Mouse (Mus musculus): ENCODE measurements around the gene Dhps. TPM values are rescaled to one million over a fixed set of nuclear protein-coding genes. Genes with fewer than 3 reads are reported as not detected.

The Dhps gene
- polyA plus RNA-seq, 1 experiment: 45.9 TPM

DNA sequence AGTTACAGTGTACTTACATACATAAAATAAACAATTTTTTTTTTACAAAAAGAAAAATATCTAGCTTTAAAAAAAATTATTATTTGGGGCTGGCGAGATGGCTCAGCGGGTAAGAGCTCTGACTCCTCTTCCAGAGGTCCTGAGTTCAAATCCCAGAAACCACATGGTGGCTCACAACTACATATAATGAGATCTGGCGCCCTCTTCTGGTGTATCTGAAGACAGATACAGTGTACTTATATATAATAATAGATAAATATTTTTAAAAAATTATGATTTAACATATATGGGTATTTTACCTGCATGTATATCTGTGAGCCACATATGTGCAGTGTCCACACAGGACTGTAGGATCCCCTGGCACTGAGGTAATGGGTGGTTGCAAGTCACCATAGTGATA lies 14.7 kb downstream of the Dhps start:
- Histone ChIP-seq H3K4me1 (ENCODE audit: control insufficient read depth, insufficient read depth, low read length) (peaks cover 9% of the 10 kb centered on the region), H3K4me3 (replicated peaks; ENCODE audit: extremely low read depth, low read depth, low read length) (no peak overlapping the region)
- DNase-seq: no peak
- TF ChIP-seq POLR2A (IDR thresholded peaks at IDR 0.05; ENCODE audit: borderline replicate concordance, extremely low read depth, low read depth, low read length): no peak
- TF ChIP-seq CTCF (IDR thresholded peaks at IDR 0.05; ENCODE audit: insufficient read depth, low read length): no peak
- 90% methylated on average over 3 of the region's 3 CpGs for WGBS

- TF ChIP-seq CTCF (IDR thresholded peaks at IDR 0.05; ENCODE audit: insufficient read depth, low read length) (no peak), POLR2A (IDR thresholded peaks at IDR 0.05; ENCODE audit: borderline replicate concordance, extremely low read depth, low read depth, low read length) (no peak)
Observed at GRCm38 (mm10) chr8:85088771-85089170, 17.2 kb downstream of the Dhps start.

GRCm38 (mm10) chr8:85090856-85091255 lies 19.3 kb downstream of the Dhps start:
- Histone ChIP-seq H3K4me1 (ENCODE audit: control insufficient read depth, insufficient read depth, low read length) (no peaks in the 10 kb centered on the region), H3K4me3 (replicated peaks; ENCODE audit: extremely low read depth, low read depth, low read length) (no peak overlapping the region)
- TF ChIP-seq CTCF (IDR thresholded peaks at IDR 0.05; ENCODE audit: insufficient read depth, low read length): no peak
- no peak for TF ChIP-seq POLR2A (IDR thresholded peaks at IDR 0.05; ENCODE audit: borderline replicate concordance, extremely low read depth, low read depth, low read length)
- DNase-seq: no peak
- WGBS: 85% methylated on average over 11 of the region's 11 CpGs

More at GRCm38 (mm10) chr8:85088771-85089170, 17.2 kb downstream of the Dhps start:
- WGBS: 79% methylated on average over 2 of the region's 2 CpGs
- no peak for DNase-seq
- peaks cover 2% of the 10 kb centered on the region for H3K4me1 ChIP-seq (ENCODE audit: control insufficient read depth, insufficient read depth, low read length)
- H3K4me3 ChIP-seq (replicated peaks; ENCODE audit: extremely low read depth, low read depth, low read length): no peak overlapping the region

- DNase-seq: no peak
- 54% methylated on average over 21 of the region's 21 CpGs for WGBS
- no peak for TF ChIP-seq POLR2A (IDR thresholded peaks at IDR 0.05; ENCODE audit: borderline replicate concordance, extremely low read depth, low read depth, low read length)
- TF ChIP-seq CTCF (IDR thresholded peaks at IDR 0.05; ENCODE audit: insufficient read depth, low read length): no peak
- Histone ChIP-seq H3K4me1 (ENCODE audit: control insufficient read depth, insufficient read depth, low read length) (no peaks in the 10 kb centered on the region), H3K4me3 (replicated peaks; ENCODE audit: extremely low read depth, low read depth, low read length) (no peak overlapping the region)
Observed at GRCm38 (mm10) chr8:85091526-85092090, 20.1 kb downstream of the Dhps start.

- DNase-seq: no peak
- Histone ChIP-seq H3K4me3 (replicated peaks; ENCODE audit: extremely low read depth, low read depth, low read length) (no peak overlapping the region), H3K4me1 (ENCODE audit: control insufficient read depth, insufficient read depth, low read length) (no peaks in the 10 kb centered on the region)
- WGBS: 90% methylated on average over 13 of the region's 13 CpGs
- TF ChIP-seq POLR2A (IDR thresholded peaks at IDR 0.05; ENCODE audit: borderline replicate concordance, extremely low read depth, low read depth, low read length): no peak
- no peak for TF ChIP-seq CTCF (IDR thresholded peaks at IDR 0.05; ENCODE audit: insufficient read depth, low read length)
Observed at GRCm38 (mm10) chr8:85095051-85095450, 23.5 kb downstream of the Dhps start.

- TF ChIP-seq POLR2A (IDR thresholded peaks at IDR 0.05; ENCODE audit: borderline replicate concordance, extremely low read depth, low read depth, low read length) (no peak), CTCF (IDR thresholded peaks at IDR 0.05; ENCODE audit: insufficient read depth, low read length) (no peak)
- H3K4me3 ChIP-seq (replicated peaks; ENCODE audit: extremely low read depth, low read depth, low read length): no peak overlapping the region
- no peaks in the 10 kb centered on the region for H3K4me1 ChIP-seq (ENCODE audit: control insufficient read depth, insufficient read depth, low read length)
- WGBS: 96% methylated on average over 7 of the region's 7 CpGs
- DNase-seq: no peak
Observed at GRCm38 (mm10) chr8:85095566-85095965, 24.0 kb downstream of the Dhps start.

GRCm38 (mm10) chr8:85096196-85096595 lies 24.6 kb downstream of the Dhps start:
- TF ChIP-seq POLR2A (IDR thresholded peaks at IDR 0.05; ENCODE audit: borderline replicate concordance, extremely low read depth, low read depth, low read length) (no peak), CTCF (IDR thresholded peaks at IDR 0.05; ENCODE audit: insufficient read depth, low read length) (no peak)
- H3K4me3 ChIP-seq (replicated peaks; ENCODE audit: extremely low read depth, low read depth, low read length): no peak overlapping the region
- no peak for DNase-seq
- H3K4me1 ChIP-seq (ENCODE audit: control insufficient read depth, insufficient read depth, low read length): no peaks in the 10 kb centered on the region
- WGBS: 90% methylated on average over 16 of the region's 16 CpGs

DNA sequence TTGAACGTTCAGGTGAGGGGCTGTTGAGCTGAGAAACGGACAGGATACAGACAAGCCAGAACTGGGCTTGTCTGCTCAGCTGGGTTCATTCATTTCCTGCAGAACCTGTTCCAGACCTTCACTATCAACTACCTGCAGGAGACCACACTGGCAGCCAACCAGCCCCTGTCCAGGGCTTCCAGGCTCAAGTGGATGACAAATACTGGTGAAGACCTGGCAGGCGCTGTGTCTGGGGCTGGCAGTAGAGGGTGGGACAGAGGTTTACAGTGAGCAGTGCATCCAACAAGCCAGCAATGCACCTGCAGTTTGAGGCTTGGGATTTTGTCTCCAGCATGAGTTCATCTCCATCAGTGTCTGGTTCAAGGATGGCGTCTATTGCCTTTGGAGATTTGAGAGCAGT lies 25.3 kb downstream of the Dhps start:
- WGBS: 77% methylated on average over 4 of the region's 4 CpGs
- no peak for TF ChIP-seq POLR2A (IDR thresholded peaks at IDR 0.05; ENCODE audit: borderline replicate concordance, extremely low read depth, low read depth, low read length)
- TF ChIP-seq CTCF (IDR thresholded peaks at IDR 0.05; ENCODE audit: insufficient read depth, low read length): no peak
- Histone ChIP-seq H3K4me3 (replicated peaks; ENCODE audit: extremely low read depth, low read depth, low read length) (no peak overlapping the region), H3K4me1 (ENCODE audit: control insufficient read depth, insufficient read depth, low read length) (no peaks in the 10 kb centered on the region)
- DNase-seq: no peak

GRCm38 (mm10) chr8:85100076-85100665 lies 28.6 kb downstream of the Dhps start:
- no peak for TF ChIP-seq CTCF (IDR thresholded peaks at IDR 0.05; ENCODE audit: insufficient read depth, low read length)
- TF ChIP-seq POLR2A (IDR thresholded peaks at IDR 0.05; ENCODE audit: borderline replicate concordance, extremely low read depth, low read depth, low read length): no peak
- no peak overlapping the region for H3K4me3 ChIP-seq (replicated peaks; ENCODE audit: extremely low read depth, low read depth, low read length)
- no peaks in the 10 kb centered on the region for H3K4me1 ChIP-seq (ENCODE audit: control insufficient read depth, insufficient read depth, low read length)
- no peak for DNase-seq
- WGBS: 79% methylated on average over 4 of the region's 4 CpGs

- no peak for TF ChIP-seq CTCF (IDR thresholded peaks at IDR 0.05; ENCODE audit: insufficient read depth, low read length)
- no peak for TF ChIP-seq POLR2A (IDR thresholded peaks at IDR 0.05; ENCODE audit: borderline replicate concordance, extremely low read depth, low read depth, low read length)
- no peak for DNase-seq
- no peaks in the 10 kb centered on the region for H3K4me1 ChIP-seq (ENCODE audit: control insufficient read depth, insufficient read depth, low read length)
- WGBS: 88% methylated on average over 10 of the region's 10 CpGs
- H3K4me3 ChIP-seq (replicated peaks; ENCODE audit: extremely low read depth, low read depth, low read length): no peak overlapping the region
Observed at GRCm38 (mm10) chr8:85113241-85113640, 41.7 kb downstream of the Dhps start.
